Mouse (Mus musculus) embryonic facial prominence, embryonic 11.5 days (tissue): Measurements from ENCODE around the gene Trappc1. TPM values are rescaled to one million over a fixed set of nuclear protein-coding genes. Genes with fewer than 3 reads are reported as not detected.
A peak's percentile ranks its signal among the peaks of the same experiment; 100 is the strongest.

Experiments
- ATAC-seq: fragments of 200-750 bp; cut with Nextera tagmentation; replicated peaks from 2 replicates; pipeline ENCODE4 v1.8.0; 2017; ENCODE audit warnings: low read depth; ENCODE audit not compliant: insufficient number of reproducible peaks, low FRiP score, low TSS enrichment
- DNase-seq: peaks from one replicate; pipeline ENCODE4 v3.0.0-alpha.2; 2015; ENCODE audit warnings: low spot score
- H3K27ac ChIP-seq: fragments of 300-500 bp; sonication (generic); replicated peaks from 2 replicates; pipeline ENCODE4 v1.5.1; 2014; ENCODE audit warnings: mild to moderate bottlenecking, low read depth, low read length, control low read depth
- H3K27me3 ChIP-seq: fragments of 300-500 bp; sonication (generic); 2 replicates; pipeline ENCODE4 v1.6.1; 2014; ENCODE audit warnings: mild to moderate bottlenecking, low read length, moderate library complexity, mixed read lengths; ENCODE audit not compliant: control insufficient read depth, insufficient read depth
- H3K36me3 ChIP-seq: fragments of 300-500 bp; sonication (generic); replicated peaks from 2 replicates; pipeline ENCODE4 v1.6.1; 2014; ENCODE audit warnings: low read depth, mild to moderate bottlenecking, low read length, moderate library complexity, mixed read lengths; ENCODE audit not compliant: control insufficient read depth, insufficient read depth
- H3K4me1 ChIP-seq: fragments of 300-500 bp; sonication (generic); 2 replicates; pipeline ENCODE4 v1.6.1; 2014; ENCODE audit warnings: low read length, mixed read lengths; ENCODE audit not compliant: control insufficient read depth, insufficient read depth
- H3K4me2 ChIP-seq: fragments of 300-500 bp; sonication (generic); 2 replicates; pipeline ENCODE4 v1.6.1; 2014; ENCODE audit warnings: low read depth, mild to moderate bottlenecking, control low read depth, low read length, moderate library complexity
- H3K4me3 ChIP-seq: fragments of 300-500 bp; sonication (generic); 2 replicates; pipeline ENCODE4 v1.5.1; 2014; ENCODE audit warnings: low read depth, low read length, control low read depth
- H3K9ac ChIP-seq: fragments of 300-500 bp; sonication (generic); replicated peaks from 2 replicates; pipeline ENCODE4 v1.6.1; 2014; ENCODE audit warnings: mild to moderate bottlenecking, control low read depth, low read length
- H3K9me3 ChIP-seq: fragments of 300-500 bp; sonication (generic); replicated peaks from 2 replicates; pipeline ENCODE4 v1.6.1; 2016; ENCODE audit warnings: mild to moderate bottlenecking, low read length, inconsistent platforms, mixed read lengths; ENCODE audit not compliant: control insufficient read depth
- WGBS: fragments of 180-500 bp; shearing (Covaris S2); extraction: QIAGEN DNeasy Blood & Tissue Kit; methylation state at CpG from one replicate; pipeline ENCODE4 v1.1.7; 2014; 5-methylcytosine and 5-hydroxymethylcytosine counted together
- polyA plus RNA-seq: library from polyadenylated mRNA; unstranded; fragments of >200 nt; fragmentation: Nextera tagmentation; extraction: Ambion mirVana; gene quantifications from 2 replicates; pipeline ENCODE4 v1.2.1, GENCODE M21; 2014

Trappc1 gene
- polyA plus RNA-seq, 1 experiment from 2014 or later: 184 TPM

- WGBS: 27% methylated on average over 18 of the region's 18 CpGs
- Histone ChIP-seq H3K9ac (peak overlapping the region; percentile 72), H3K4me2 (peak overlapping the region; percentile 64), H3K4me3 (peak overlapping the region; percentile 52), H3K27ac (0 out of 2 replicates have a peak overlapping the region, but pooled peaks have one; percentile 29), H3K36me3 (no peaks in the 10 kb centered on the region), H3K27me3 (peaks cover 8% of the 10 kb centered on the region), H3K4me1 (peaks cover 10% of the 10 kb centered on the region), H3K9me3 (no peaks in the 10 kb centered on the region)
- ATAC-seq (no peak), DNase-seq (peak; percentile 11)
Observed at GRCm38 (mm10) chr11:69322693-69323471, 898 bp upstream of the Trappc1 start.

GRCm38 (mm10) chr11:69324749-69325148 lies 969 bp downstream of the Trappc1 start:
- Histone ChIP-seq H3K36me3 (no peaks in the 10 kb centered on the region), H3K27me3 (peaks cover 14% of the 10 kb centered on the region), H3K9ac (no peak overlapping the region; the same call in 1 of the 2 replicates), H3K4me3 (no peak overlapping the region; the same call in 1 of the 2 replicates), H3K27ac (no peak overlapping the region), H3K4me2 (peak overlapping the region; percentile 67), H3K9me3 (no peaks in the 10 kb centered on the region), H3K4me1 (peaks cover 10% of the 10 kb centered on the region)
- no peak for ATAC-seq
- 78% methylated on average over 6 of the region's 6 CpGs for WGBS
- no peak for DNase-seq

- WGBS: 12% methylated on average over 26 of the region's 26 CpGs
- Histone ChIP-seq H3K4me1 (peaks cover 10% of the 10 kb centered on the region), H3K9me3 (no peaks in the 10 kb centered on the region), H3K4me3 (peak within 1 kb of the TSS; percentile 41), H3K4me2 (peak within 1 kb of the TSS; percentile 93), H3K27ac (no peak within 1 kb of the TSS), H3K9ac (peak within 1 kb of the TSS; percentile 58), H3K36me3 (no peaks in the 10 kb centered on the region), H3K27me3 (peaks cover 14% of the 10 kb centered on the region)
- peak; percentile 92 for DNase-seq
- ATAC-seq: 0 out of 2 replicates have a peak, but pooled peaks have one; percentile 37
Observed at GRCm38 (mm10) chr11:69325628-69326407, 2.0 kb downstream of the Trappc1 start, which contains the start of gene Kcnab3. Kcnab3 (plus strand) TSS chr11:69326258.

- Histone ChIP-seq H3K27ac (no peak overlapping the region), H3K4me3 (peak overlapping the region; percentile 41), H3K4me2 (peak overlapping the region; percentile 93), H3K9ac (peak overlapping the region; percentile 58), H3K36me3 (no peaks in the 10 kb centered on the region), H3K27me3 (peaks cover 14% of the 10 kb centered on the region), H3K9me3 (no peaks in the 10 kb centered on the region), H3K4me1 (peaks cover 10% of the 10 kb centered on the region)
- WGBS: 2% methylated on average over 45 of the region's 45 CpGs
- no peak for ATAC-seq
- no peak for DNase-seq
Observed at GRCm38 (mm10) chr11:69326408-69327156, 2.8 kb downstream of the Trappc1 start.

- Histone ChIP-seq H3K36me3 (no peaks in the 10 kb centered on the region), H3K9me3 (no peaks in the 10 kb centered on the region), H3K4me2 (no peak overlapping the region), H3K4me3 (no peak overlapping the region), H3K9ac (no peak overlapping the region), H3K27ac (no peak overlapping the region), H3K4me1 (peaks cover 10% of the 10 kb centered on the region), H3K27me3 (peaks cover 14% of the 10 kb centered on the region)
- no peak for DNase-seq
- ATAC-seq: no peak
- WGBS: 9% methylated on average over 9 of the region's 9 CpGs
Observed at GRCm38 (mm10) chr11:69327157-69327442, 3.3 kb downstream of the Trappc1 start.

- Histone ChIP-seq H3K4me1 (peaks cover 8% of the 10 kb centered on the region), H3K9ac (no peak overlapping the region), H3K9me3 (no peaks in the 10 kb centered on the region), H3K4me2 (no peak overlapping the region), H3K27ac (no peak overlapping the region), H3K27me3 (peaks cover 14% of the 10 kb centered on the region), H3K4me3 (no peak overlapping the region), H3K36me3 (no peaks in the 10 kb centered on the region)
- 44% methylated on average over 6 of the region's 6 CpGs for WGBS
- no peak for DNase-seq
- no peak for ATAC-seq
Observed at GRCm38 (mm10) chr11:69327648-69328047, 3.9 kb downstream of the Trappc1 start.

GRCm38 (mm10) chr11:69328517-69328916 lies 4.7 kb downstream of the Trappc1 start:
- no peak overlapping the region for H3K4me2 ChIP-seq
- WGBS: 91% methylated on average over 6 of the region's 6 CpGs
- no peak overlapping the region for H3K27ac ChIP-seq
- H3K4me1 ChIP-seq: peaks cover 4% of the 10 kb centered on the region
- no peak for ATAC-seq
- H3K9me3 ChIP-seq: no peaks in the 10 kb centered on the region
- H3K4me3 ChIP-seq: no peak overlapping the region
- H3K36me3 ChIP-seq: no peaks in the 10 kb centered on the region
- H3K27me3 ChIP-seq: peaks cover 14% of the 10 kb centered on the region
- H3K9ac ChIP-seq: no peak overlapping the region
- no peak for DNase-seq
